Comparison of ENCODE assay signal across 8 mouse cellular contexts in genomic region chr5:134986298-134987268, GRCm38 (mm10). TPM values are rescaled to one million over a fixed set of nuclear protein-coding genes. Genes with fewer than 3 reads are reported as not detected.
DNase-seq lines count a peak whose midpoint lies in the region; ATAC-seq and TF ChIP-seq lines count a peak whose summit lies in the region.

No protein-coding gene starts in this region.

- ATAC-seq in hindbrain, embryonic 14.5 days (ENCODE audit: low FRiP score), result no peak
- peak; percentile 9; the same call in 1 of the 2 replicates for ATAC-seq in stomach, postnatal 0 days (ENCODE audit: low FRiP score, low TSS enrichment)

- no peak overlapping the region for H3K27ac ChIP-seq in gastrocnemius, adult 2 months
- H3K27ac ChIP-seq in MEL (ENCODE audit: control insufficient read depth, low read depth, low read length), result no peak overlapping the region
- H3K27ac ChIP-seq in hindbrain, embryonic 14.5 days, result no peak overlapping the region
- H3K27ac ChIP-seq in stomach, postnatal 0 days (replicated peaks), result 0 out of 2 replicates have a peak overlapping the region, but pooled peaks have one; percentile 24

- TF ChIP-seq POLR2A in MEL (IDR thresholded peaks at IDR 0.05; ENCODE audit: control insufficient read depth in 1 of 2, insufficient read depth in 1 of 2, low read depth in 1 of 2, low read length in 2 of 2, poor library complexity in 1 of 2), result peak in 1 of 2 experiments; percentile 38; a peak in 1 of 4 replicates

- H3K9me3 ChIP-seq in MEL (replicated peaks; ENCODE audit: insufficient read depth, low read length), result no peaks in the 10 kb centered on the region
- H3K9me3 ChIP-seq in hindbrain, embryonic 14.5 days (ENCODE audit: control insufficient read depth, low read length), result no peaks in the 10 kb centered on the region
- H3K9me3 ChIP-seq in stomach, postnatal 0 days (ENCODE audit: control insufficient read depth, low read length), result no peaks in the 10 kb centered on the region

- TF ChIP-seq CTCF in gastrocnemius, adult 2 months (IDR thresholded peaks at IDR 0.05), result no peak
- TF ChIP-seq CTCF in MEL (IDR thresholded peaks at IDR 0.05 in 2 of 3, conservative IDR thresholded peaks at IDR 0.05 in 1 of 3; ENCODE audit: control insufficient read depth in 1 of 3, insufficient read depth in 1 of 3, low read depth in 2 of 3, low read length in 3 of 3, poor library complexity in 1 of 3, severe bottlenecking in 1 of 3), result peak in 2 of 3 experiments; percentile 1 to 19; a peak in 3 of 6 replicates
- peak; percentile 33; the same call in 1 of the 2 replicates for TF ChIP-seq CTCF in stomach, postnatal 0 days (IDR thresholded peaks at IDR 0.05; ENCODE audit: low read depth)

- H3K36me3 ChIP-seq in MEL (ENCODE audit: control insufficient read depth in 1 of 2, insufficient read depth in 2 of 2, low read length in 2 of 2), result no peaks in the 10 kb centered on the region
- no peaks in the 10 kb centered on the region for H3K36me3 ChIP-seq in hindbrain, embryonic 14.5 days (replicated peaks; ENCODE audit: control insufficient read depth, insufficient read depth)
- H3K36me3 ChIP-seq in stomach, postnatal 0 days (ENCODE audit: control insufficient read depth, insufficient read depth, low read length), result no peaks in the 10 kb centered on the region

- no peak overlapping the region for H3K9ac ChIP-seq in MEL (ENCODE audit: control insufficient read depth, low read depth, low read length, poor library complexity, severe bottlenecking)
- no peak overlapping the region for H3K9ac ChIP-seq in hindbrain, embryonic 14.5 days
- H3K9ac ChIP-seq in stomach, postnatal 0 days (ENCODE audit: low read length), result peak overlapping the region; percentile 35; the same call in 1 of the 2 replicates

- H3K4me3 ChIP-seq in gastrocnemius, adult 2 months, result peak overlapping the region; percentile 59
- H3K4me3 ChIP-seq in MEL (ENCODE audit: control insufficient read depth in 1 of 2, insufficient read depth in 1 of 2, low read depth in 2 of 2, low read length in 2 of 2), result no peak overlapping the region
- peak overlapping the region; percentile 20 for H3K4me3 ChIP-seq in hindbrain, embryonic 14.5 days (replicated peaks; ENCODE audit: low read length)
- H3K4me3 ChIP-seq in stomach, postnatal 0 days (ENCODE audit: low read depth, low read length), result peak overlapping the region; percentile 28

- 0 out of 4 replicates have a peak, but pooled peaks cover 0 to 6% of the 10 kb centered on the region in 2 experiments for H3K4me1 ChIP-seq in MEL (ENCODE audit: control insufficient read depth in 1 of 2, insufficient read depth in 2 of 2, low read length in 2 of 2)
- H3K4me1 ChIP-seq in hindbrain, embryonic 14.5 days (replicated peaks; ENCODE audit: control insufficient read depth, insufficient read depth, low read length), result peaks cover 14% of the 10 kb centered on the region; the same call in 1 of the 2 replicates
- no peaks in the 10 kb centered on the region for H3K4me1 ChIP-seq in stomach, postnatal 0 days (replicated peaks; ENCODE audit: control insufficient read depth, insufficient read depth)

- peak overlapping the region; percentile 41 for H3K4me2 ChIP-seq in hindbrain, embryonic 14.5 days (replicated peaks)
- H3K4me2 ChIP-seq in stomach, postnatal 0 days (replicated peaks; ENCODE audit: low read depth), result peak overlapping the region; percentile 49

- TF ChIP-seq RAD21 in MEL (IDR thresholded peaks at IDR 0.05; ENCODE audit: low read depth, low read length), result no peak

- no peaks in the 10 kb centered on the region for H3K79me2 ChIP-seq in MEL (ENCODE audit: control insufficient read depth, insufficient read depth, low read length, poor library complexity)

- TF ChIP-seq EP300 in MEL (IDR thresholded peaks at IDR 0.05; ENCODE audit: low read depth in 1 of 2, low read length in 2 of 2), result no peak
- TF ChIP-seq EP300 in stomach, postnatal 0 days (optimal IDR thresholded peaks at IDR 0.05), result no peak

- intact Hi-C loops in gastrocnemius, adult 2 months (cut with DNase I), result no loop called here

- WGBS in hindbrain, embryonic 14.5 days, result 4% methylated on average over 79 of the region's 79 CpGs
- WGBS in stomach, postnatal 0 days, result 3% methylated on average over 79 of the region's 79 CpGs

- no peak for DNase-seq in gastrocnemius, adult 2 months
- no peak for DNase-seq in gastrocnemius, adult 18-20 months (ENCODE audit: low spot score)
- DNase-seq in MEL (ENCODE audit: low read depth, low spot score), result no peak
- DNase-seq in hindbrain, embryonic 14.5 days (ENCODE audit: low spot score), result no peak
- peak; percentile 56 for DNase-seq in lung, postnatal 36 days
- DNase-seq in stomach, postnatal 0 days (ENCODE audit: low spot score), result no peak
- DNase-seq in left cerebral cortex, adult 18-20 months (ENCODE audit: low spot score in 2 of 2), result no peak
- DNase-seq in thymus, postnatal 0 days (ENCODE audit: low spot score), result no peak

- H3K27me3 ChIP-seq in MEL (ENCODE audit: control insufficient read depth in 1 of 2, insufficient read depth in 2 of 2, low read length in 2 of 2), result peaks cover 9 to 23% of the 10 kb centered on the region in 2 experiments
- peaks cover 53% of the 10 kb centered on the region for H3K27me3 ChIP-seq in hindbrain, embryonic 14.5 days (ENCODE audit: control insufficient read depth, insufficient read depth, low read length)
- peaks cover 21% of the 10 kb centered on the region for H3K27me3 ChIP-seq in stomach, postnatal 0 days (ENCODE audit: control insufficient read depth, insufficient read depth, low read length)

TF ChIP-seq in MEL, 35 proteins besides CTCF, POLR2A, EP300 and RAD21 (continues in another document):
- no peak for TF ChIP-seq MEF2A (IDR thresholded peaks at IDR 0.05; ENCODE audit: extremely low read depth, insufficient replicate concordance, low read depth, low read length, poor library complexity, severe bottlenecking)
- no peak for TF ChIP-seq POLR2AphosphoS5 (IDR thresholded peaks at IDR 0.05; ENCODE audit: borderline replicate concordance, low read depth, low read length)
- no peak for TF ChIP-seq USF2 (IDR thresholded peaks at IDR 0.05; ENCODE audit: borderline replicate concordance in 1 of 2, insufficient read depth in 1 of 2, low read depth in 1 of 2, low read length in 2 of 2)

RNA-seq across cellular contexts. Expression of gene Cldn3, which starts 0.6 kb away (rescaled TPM):
- total RNA-seq in gastrocnemius, adult 2 months (2021), result not detected
- under 1 TPM; 0.18 to 0.36 TPM for total RNA-seq in gastrocnemius, adult 18-20 months (2021)
- not detected in 2 replicates for total RNA-seq in MEL (2012; rRNA removed)
- polyA plus RNA-seq in MEL (2012; ENCODE audit: insufficient read depth in 1 of 2, insufficient read length in 2 of 2, low read depth in 1 of 2, low replicate concordance in 2 of 2, missing spikeins in 1 of 2), result 1 to 10 TPM in 1 of 2 experiments, not detected in 1; 1.1 TPM
- 2.1 and 2.6 TPM in 2 replicates for polyA plus RNA-seq in hindbrain, embryonic 14.5 days (2014; fragmentation: Nextera tagmentation; extraction: Ambion mirVana)
- 15.4 and 16.2 TPM in 2 replicates for polyA plus RNA-seq in stomach, postnatal 0 days (2015; fragmentation: Nextera tagmentation; extraction: Ambion mirVana)
- total RNA-seq in left cerebral cortex, adult 18-20 months (2021), result under 1 TPM in 1 of 2 experiments, not detected in 1; 0.49 TPM
- 6.4 and 6.8 TPM in 2 replicates for polyA plus RNA-seq in thymus, postnatal 0 days (2015; fragmentation: Nextera tagmentation; extraction: Ambion mirVana)

RNA-seq across cellular contexts. Expression of gene Abhd11, which starts 22.4 kb away (rescaled TPM):
- 10 to 100 TPM; 45.5 to 56.8 TPM for total RNA-seq in gastrocnemius, adult 2 months (2021)
- total RNA-seq in gastrocnemius, adult 18-20 months (2021), result 10 to 100 TPM; 45.1 to 49.8 TPM
- total RNA-seq in MEL (2012; rRNA removed), result 43.0 and 55.9 TPM in 2 replicates
- 10 to 100 TPM in 1 of 2 experiments, not detected in 1; 51.7 TPM for polyA plus RNA-seq in MEL (2012; ENCODE audit: insufficient read depth in 1 of 2, insufficient read length in 2 of 2, low read depth in 1 of 2, low replicate concordance in 2 of 2, missing spikeins in 1 of 2)
- 62.7 and 72.3 TPM in 2 replicates for polyA plus RNA-seq in hindbrain, embryonic 14.5 days (2014; fragmentation: Nextera tagmentation; extraction: Ambion mirVana)
- 56.5 and 64.0 TPM in 2 replicates for polyA plus RNA-seq in stomach, postnatal 0 days (2015; fragmentation: Nextera tagmentation; extraction: Ambion mirVana)
- 10 to 100 TPM; 34.3 to 38.1 TPM for total RNA-seq in left cerebral cortex, adult 18-20 months (2021)
- polyA plus RNA-seq in thymus, postnatal 0 days (2015; fragmentation: Nextera tagmentation; extraction: Ambion mirVana), result 51.0 and 52.2 TPM in 2 replicates

RNA-seq across cellular contexts. Expression of gene Stx1a, which starts 36.7 kb away (rescaled TPM):
- total RNA-seq in gastrocnemius, adult 2 months (2021), result 1 to 10 TPM in 1 of 2 experiments, under 1 TPM in 1; 0.64 to 1.3 TPM
- under 1 TPM; 0.18 to 0.40 TPM for total RNA-seq in gastrocnemius, adult 18-20 months (2021)
- total RNA-seq in MEL (2012; rRNA removed), result 3.2 and 3.3 TPM in 2 replicates
- polyA plus RNA-seq in MEL (2012; ENCODE audit: insufficient read depth in 1 of 2, insufficient read length in 2 of 2, low read depth in 1 of 2, low replicate concordance in 2 of 2, missing spikeins in 1 of 2), result 1 to 10 TPM in 1 of 2 experiments, not detected in 1; 6.0 TPM
- 113 and 134 TPM in 2 replicates for polyA plus RNA-seq in hindbrain, embryonic 14.5 days (2014; fragmentation: Nextera tagmentation; extraction: Ambion mirVana)
- polyA plus RNA-seq in stomach, postnatal 0 days (2015; fragmentation: Nextera tagmentation; extraction: Ambion mirVana), result 5.3 TPM in 2 replicates
- 100 to 1,000 TPM; 309 to 311 TPM for total RNA-seq in left cerebral cortex, adult 18-20 months (2021)
- 3.2 and 3.3 TPM in 2 replicates for polyA plus RNA-seq in thymus, postnatal 0 days (2015; fragmentation: Nextera tagmentation; extraction: Ambion mirVana)

RNA-seq across cellular contexts. Expression of gene Cldn4, which starts 39.8 kb away (rescaled TPM):
- total RNA-seq in gastrocnemius, adult 2 months (2021), result not detected
- total RNA-seq in gastrocnemius, adult 18-20 months (2021), result not detected
- 0.08 TPM in 1 of 2 replicates, not detected in the other for total RNA-seq in MEL (2012; rRNA removed)
- polyA plus RNA-seq in MEL (2012; ENCODE audit: insufficient read depth in 1 of 2, insufficient read length in 2 of 2, low read depth in 1 of 2, low replicate concordance in 2 of 2, missing spikeins in 1 of 2), result under 1 TPM in 1 of 2 experiments, not detected in 1; 0.04 TPM
- not detected in 2 replicates for polyA plus RNA-seq in hindbrain, embryonic 14.5 days (2014; fragmentation: Nextera tagmentation; extraction: Ambion mirVana)
- 43.8 and 51.6 TPM in 2 replicates for polyA plus RNA-seq in stomach, postnatal 0 days (2015; fragmentation: Nextera tagmentation; extraction: Ambion mirVana)
- total RNA-seq in left cerebral cortex, adult 18-20 months (2021), result not detected
- polyA plus RNA-seq in thymus, postnatal 0 days (2015; fragmentation: Nextera tagmentation; extraction: Ambion mirVana), result 32.6 and 35.4 TPM in 2 replicates

RNA-seq across cellular contexts. Expression of gene Mettl27, which starts 54.4 kb away (rescaled TPM):
- total RNA-seq in gastrocnemius, adult 2 months (2021), result 1 to 10 TPM; 4.2 to 4.6 TPM
- 1 to 10 TPM; 4.2 to 5.6 TPM for total RNA-seq in gastrocnemius, adult 18-20 months (2021)
- total RNA-seq in MEL (2012; rRNA removed), result 0.75 and 0.96 TPM in 2 replicates
- 1 to 10 TPM in 1 of 2 experiments, not detected in 1; 3.1 TPM for polyA plus RNA-seq in MEL (2012; ENCODE audit: insufficient read depth in 1 of 2, insufficient read length in 2 of 2, low read depth in 1 of 2, low replicate concordance in 2 of 2, missing spikeins in 1 of 2)
- polyA plus RNA-seq in hindbrain, embryonic 14.5 days (2014; fragmentation: Nextera tagmentation; extraction: Ambion mirVana), result 6.2 and 7.5 TPM in 2 replicates
- 9.4 and 10.2 TPM in 2 replicates for polyA plus RNA-seq in stomach, postnatal 0 days (2015; fragmentation: Nextera tagmentation; extraction: Ambion mirVana)
- 1 to 10 TPM; 7.4 to 9.7 TPM for total RNA-seq in left cerebral cortex, adult 18-20 months (2021)
- polyA plus RNA-seq in thymus, postnatal 0 days (2015; fragmentation: Nextera tagmentation; extraction: Ambion mirVana), result 19.9 and 29.5 TPM in 2 replicates

Comparison
In these comparisons a context has a peak if more than half of its experiments do, and no peak if none do; other contexts are left out.
1. H3K4me3 ChIP-seq: peak in gastrocnemius, adult 2 months (single experiment), hindbrain, embryonic 14.5 days (single experiment) and stomach, postnatal 0 days (single experiment); none in MEL (0 of 2).
2. RNA of gene Stx1a, which starts 36.7 kb away (total RNA-seq): 309 to 311 TPM in left cerebral cortex, adult 18-20 months; 3.2 to 3.3 TPM in MEL, 0.64 to 1.3 TPM in gastrocnemius, adult 2 months and 0.18 to 0.40 TPM in gastrocnemius, adult 18-20 months; every median in the first group is over 10 times any median in the second.